Mouse (Mus musculus): ENCODE data around the gene Hoxd3.

The Hoxd3 gene

GRCm38 (mm10) chr2:74726973-74727639 lies 15.4 kb downstream of the Hoxd3 start:
- no peak for DNase-seq (ENCODE audit: low spot score in 2 of 2)

DNA sequence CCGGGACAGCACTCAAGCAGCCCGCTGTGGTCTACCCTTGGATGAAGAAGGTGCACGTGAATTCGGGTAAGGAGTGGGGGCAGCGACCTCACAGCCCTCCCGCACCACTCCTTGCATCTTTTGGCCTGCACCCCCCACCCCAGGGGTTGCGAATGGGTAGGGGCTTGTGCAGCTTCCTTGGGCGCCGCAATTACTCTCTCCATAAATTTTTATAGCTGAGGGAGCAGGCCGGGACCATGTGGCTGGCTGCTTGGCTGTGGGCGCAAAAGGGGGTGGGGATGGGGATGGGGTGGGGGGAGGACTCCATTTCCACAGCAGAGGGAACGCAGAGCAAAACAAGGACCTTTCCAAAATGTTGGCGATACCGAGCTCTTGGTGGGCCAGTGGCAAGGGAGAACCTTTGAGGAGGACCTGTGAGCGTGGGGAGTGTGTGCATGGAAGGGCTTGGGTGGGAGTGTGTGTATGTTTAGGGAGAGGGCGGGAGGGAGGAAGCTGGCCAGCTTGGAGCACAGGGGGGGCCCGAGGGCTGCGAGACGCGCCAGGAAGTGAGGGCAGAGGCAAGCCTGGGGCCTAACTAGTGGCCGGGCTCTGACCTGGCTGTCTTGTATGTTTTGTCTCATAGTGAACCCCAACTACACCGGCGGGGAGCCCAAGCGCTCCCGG lies 16.0 kb downstream of the Hoxd3 start:
- DNase-seq (ENCODE audit: low spot score in 2 of 2) = no peak

DNA sequence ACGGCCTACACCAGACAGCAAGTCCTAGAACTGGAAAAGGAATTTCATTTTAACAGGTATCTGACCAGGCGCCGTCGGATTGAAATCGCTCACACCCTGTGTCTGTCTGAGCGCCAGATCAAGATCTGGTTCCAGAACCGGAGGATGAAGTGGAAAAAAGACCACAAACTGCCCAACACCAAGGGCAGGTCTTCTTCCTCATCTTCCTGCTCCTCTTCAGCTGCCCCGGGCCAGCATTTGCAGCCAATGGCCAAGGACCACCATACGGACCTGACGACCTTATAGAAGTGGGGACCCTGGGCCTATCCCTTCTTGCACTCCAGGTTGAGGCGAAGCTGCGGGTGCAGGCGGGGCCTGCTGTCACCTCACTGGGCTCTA lies 16.6 kb downstream of the Hoxd3 start:
- DNase-seq (ENCODE audit: low spot score in 2 of 2) = no peak

GRCm38 (mm10) chr2:74730331-74730730 lies 18.6 kb downstream of the Hoxd3 start:
- no peak for DNase-seq (ENCODE audit: low spot score in 2 of 2)

DNA sequence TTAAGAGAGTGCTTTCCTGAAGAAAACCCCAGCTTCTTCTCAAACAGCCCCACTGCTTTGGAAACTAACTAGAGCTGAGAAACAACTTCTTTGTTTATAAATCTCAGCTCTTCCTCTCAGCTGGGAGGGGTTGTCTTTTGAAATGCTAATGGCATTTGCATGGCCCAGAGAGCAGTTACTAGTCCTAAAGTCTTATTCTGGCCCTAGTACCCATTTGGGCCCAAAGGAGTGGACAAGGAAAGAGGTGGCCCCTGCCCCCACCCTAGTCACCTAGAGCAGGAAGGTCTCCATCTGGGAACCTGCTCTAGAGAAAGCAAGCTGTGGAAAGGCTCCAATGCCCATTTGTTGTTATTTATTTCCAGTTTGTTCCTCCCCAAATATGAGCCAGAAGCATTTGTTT lies 19.3 kb downstream of the Hoxd3 start:
- DNase-seq (ENCODE audit: low spot score in 2 of 2) = no peak

GRCm38 (mm10) chr2:74731799-74732512 lies 20.2 kb downstream of the Hoxd3 start:
- DNase-seq (ENCODE audit: low spot score in 2 of 2) = no peak

- DNase-seq (ENCODE audit: low spot score in 2 of 2) = no peak
Measured at GRCm38 (mm10) chr2:74732513-74733316, 21.0 kb downstream of the Hoxd3 start.

GRCm38 (mm10) chr2:74733317-74733661 lies 21.6 kb downstream of the Hoxd3 start:
- no peak for DNase-seq (ENCODE audit: low spot score in 2 of 2)

DNA sequence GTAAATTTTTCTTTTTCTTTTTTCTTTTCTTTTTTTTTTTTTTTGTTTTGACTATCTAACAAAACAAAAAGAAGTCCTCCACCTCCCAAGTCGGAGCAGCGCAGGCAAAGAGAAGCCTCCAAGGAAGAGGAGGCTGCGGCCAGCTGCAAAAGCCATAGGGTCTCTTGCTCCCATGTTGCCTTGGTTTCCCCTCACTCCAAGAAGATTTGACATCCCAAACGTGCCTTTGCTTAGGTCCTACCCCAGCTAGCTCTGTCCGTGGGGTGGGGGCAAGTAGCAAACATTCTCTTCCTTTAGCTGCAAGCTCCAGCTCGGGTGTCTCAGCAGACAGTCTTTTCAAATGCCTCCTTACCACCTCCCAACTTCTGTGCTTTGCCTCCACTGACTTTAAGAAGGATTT lies 22.0 kb downstream of the Hoxd3 start:
- DNase-seq (ENCODE audit: low spot score in 2 of 2) = no peak

GRCm38 (mm10) chr2:74734451-74734850 lies 22.7 kb downstream of the Hoxd3 start:
- DNase-seq (ENCODE audit: low spot score in 2 of 2) = no peak

- no peak for DNase-seq (ENCODE audit: low spot score in 2 of 2)
Measured at GRCm38 (mm10) chr2:74734996-74735811, 23.5 kb downstream of the Hoxd3 start.

DNA sequence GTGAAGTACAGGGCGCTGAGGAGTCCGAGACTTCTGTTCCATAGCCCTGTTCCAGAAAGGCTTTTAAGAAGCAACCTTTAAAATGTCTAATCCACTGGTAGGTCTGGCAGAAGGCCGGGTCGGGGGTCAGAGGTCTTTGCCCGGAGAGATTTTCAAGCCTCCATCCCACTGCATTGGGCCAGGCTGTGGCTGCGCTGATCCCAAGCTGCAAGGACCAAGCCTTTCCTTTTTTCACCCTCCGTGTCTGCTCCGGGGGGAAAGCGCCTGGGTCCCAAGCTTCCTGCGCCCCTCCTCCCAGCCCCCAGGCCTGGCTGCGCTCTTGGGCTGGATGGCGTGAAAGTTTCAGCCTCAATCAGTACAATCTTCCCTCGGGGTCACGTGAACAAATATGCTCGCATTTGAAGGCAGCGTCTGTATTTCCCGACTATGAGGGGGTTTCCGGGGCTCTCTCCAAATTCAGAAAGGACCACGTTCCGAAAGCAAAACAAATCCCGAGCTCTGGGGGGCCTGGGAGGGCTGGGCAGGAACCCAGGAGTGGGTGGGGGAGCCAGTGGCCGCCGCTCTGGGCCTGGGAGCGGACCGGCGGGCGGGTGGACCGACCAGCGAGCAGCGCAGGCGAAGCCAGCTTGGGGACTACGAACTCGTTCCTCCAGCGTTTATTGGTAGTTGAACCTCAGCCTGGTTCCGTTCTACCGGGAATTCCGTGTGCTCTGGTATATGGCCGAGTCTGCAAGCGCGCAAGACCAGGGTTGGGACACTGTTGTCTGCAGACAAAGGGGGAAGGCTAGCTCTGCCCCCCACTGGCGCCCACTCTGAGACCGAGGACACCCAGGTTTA lies 24.3 kb downstream of the Hoxd3 start:
- DNase-seq (ENCODE audit: low spot score in 2 of 2) = no peak

- DNase-seq (ENCODE audit: low spot score in 2 of 2) = no peak
Measured at GRCm38 (mm10) chr2:74736688-74737577, 25.2 kb downstream of the Hoxd3 start.

GRCm38 (mm10) chr2:74737578-74738070 lies 25.9 kb downstream of the Hoxd3 start:
- no peak for DNase-seq (ENCODE audit: low spot score in 2 of 2)

- no peak for DNase-seq (ENCODE audit: low spot score in 2 of 2)
Measured at GRCm38 (mm10) chr2:74738623-74739475, 27.1 kb downstream of the Hoxd3 start.

GRCm38 (mm10) chr2:74739476-74739800 lies 27.7 kb downstream of the Hoxd3 start:
- DNase-seq (ENCODE audit: low spot score in 2 of 2) = no peak

GRCm38 (mm10) chr2:74739869-74740268 lies 28.1 kb downstream of the Hoxd3 start:
- no peak for DNase-seq (ENCODE audit: low spot score in 2 of 2)

DNA sequence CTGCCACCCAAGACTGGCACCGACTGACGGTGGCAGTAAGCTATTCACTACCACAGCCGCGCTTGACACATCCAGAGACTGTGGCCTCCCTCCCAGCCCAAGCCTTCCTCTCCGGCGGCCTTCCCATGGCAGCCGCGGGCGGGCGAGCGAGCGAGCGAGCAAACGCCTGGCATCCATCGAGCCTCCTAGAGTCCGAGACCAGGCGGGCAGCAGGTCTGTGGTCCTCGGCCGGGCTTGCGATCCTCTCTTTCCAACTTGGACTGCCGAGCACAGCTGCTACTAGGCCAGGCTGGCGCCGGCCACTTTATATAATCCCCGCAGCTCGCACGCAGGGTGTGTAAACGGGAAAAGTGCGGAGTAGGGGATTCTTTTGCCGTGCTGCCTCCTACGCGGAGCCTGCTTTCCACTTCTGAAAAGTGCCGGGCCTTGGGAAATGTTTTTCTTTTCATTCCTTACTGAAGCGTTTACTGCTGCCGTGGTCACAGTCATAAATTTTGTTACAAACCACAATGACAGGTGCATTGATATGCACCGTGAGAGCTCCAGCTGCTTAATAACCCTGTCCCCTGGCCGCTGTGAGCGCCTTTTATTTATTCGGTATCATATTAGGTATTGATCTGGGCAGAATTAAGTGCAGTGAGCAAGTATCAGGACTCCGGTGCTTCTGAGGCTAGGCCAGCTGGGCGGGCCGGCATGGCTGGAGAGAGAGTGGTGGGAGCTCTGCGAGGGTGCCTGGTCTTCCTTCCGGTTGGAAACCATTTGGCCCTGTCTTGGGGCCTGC lies 28.8 kb downstream of the Hoxd3 start:
- DNase-seq (ENCODE audit: low spot score in 2 of 2) = no peak
